Mouse (Mus musculus): Measurements from ENCODE around the gene Egfl6.

Gene Egfl6

GRCm38 (mm10) chrX:166584947-166585824 lies at the start of gene Egfl6:
Egfl6 (minus strand) TSS chrX:166585720.
- peak; percentile 37 for DNase-seq

DNA sequence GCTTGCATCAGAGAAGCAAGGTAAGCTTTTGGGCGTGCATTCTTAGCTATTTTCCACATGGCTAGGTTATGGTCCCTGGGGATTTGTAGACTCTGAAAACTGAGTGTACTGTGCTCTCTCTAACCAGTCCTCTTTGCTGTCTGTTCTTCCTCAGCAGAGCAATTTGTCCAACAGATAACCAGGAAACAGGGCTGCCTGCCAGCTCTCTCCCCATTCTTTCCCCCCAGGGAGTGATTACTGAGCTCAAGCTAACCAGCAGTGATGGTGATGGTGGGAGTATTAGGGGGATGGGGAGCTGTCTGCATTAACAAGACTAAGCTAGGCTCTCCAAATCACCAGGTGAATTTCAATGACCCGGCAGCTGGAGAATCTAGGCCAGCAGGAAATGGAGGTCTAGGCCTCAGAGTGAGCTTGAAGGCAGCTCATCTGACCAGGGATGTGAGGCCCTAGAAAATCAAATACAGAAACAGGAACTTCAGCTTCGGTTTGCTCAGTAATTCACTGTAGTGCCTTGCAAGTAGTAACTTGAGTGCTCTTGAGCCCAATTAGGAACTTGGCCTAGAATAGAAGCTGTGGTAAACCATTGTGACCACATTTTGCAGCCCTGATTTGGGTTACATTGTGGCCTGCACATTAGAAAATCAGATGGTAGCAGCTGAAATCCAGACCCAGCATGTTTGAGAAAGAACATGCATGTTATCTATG lies 41.5 kb upstream of the Egfl6 start:
- no peak for DNase-seq

- no peak for DNase-seq
These were observed 40.7 kb upstream of the Egfl6 start for GRCm38 (mm10) chrX:166626174-166626573.

- no peak for DNase-seq
These were observed 37.7 kb upstream of the Egfl6 start for GRCm38 (mm10) chrX:166623176-166623575.

- no peak for DNase-seq
These were observed 36.2 kb upstream of the Egfl6 start for GRCm38 (mm10) chrX:166621560-166622301.

- DNase-seq = no peak
These were observed 35.4 kb upstream of the Egfl6 start for GRCm38 (mm10) chrX:166620900-166621299.

GRCm38 (mm10) chrX:166619084-166619483 lies 33.6 kb upstream of the Egfl6 start:
- DNase-seq = no peak

DNA sequence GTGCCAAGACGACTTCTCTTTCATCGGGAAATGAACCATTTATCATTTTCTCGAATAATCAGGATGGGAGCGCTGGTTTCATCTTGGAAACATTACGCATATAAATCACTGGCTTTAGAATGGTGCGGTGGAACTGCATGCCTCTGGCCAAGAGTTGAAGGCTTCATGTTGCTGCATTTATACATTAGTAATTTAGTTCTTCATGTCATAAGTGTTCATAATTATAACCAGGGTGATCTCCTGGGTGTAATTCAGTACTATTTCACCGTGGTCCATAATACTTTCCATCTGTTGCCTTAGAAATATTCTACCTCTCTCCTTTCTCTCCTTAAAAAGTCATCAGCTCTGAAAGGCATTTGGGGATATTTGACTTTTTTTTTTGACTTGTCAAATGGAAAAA lies 29.7 kb upstream of the Egfl6 start:
- DNase-seq = no peak

DNA sequence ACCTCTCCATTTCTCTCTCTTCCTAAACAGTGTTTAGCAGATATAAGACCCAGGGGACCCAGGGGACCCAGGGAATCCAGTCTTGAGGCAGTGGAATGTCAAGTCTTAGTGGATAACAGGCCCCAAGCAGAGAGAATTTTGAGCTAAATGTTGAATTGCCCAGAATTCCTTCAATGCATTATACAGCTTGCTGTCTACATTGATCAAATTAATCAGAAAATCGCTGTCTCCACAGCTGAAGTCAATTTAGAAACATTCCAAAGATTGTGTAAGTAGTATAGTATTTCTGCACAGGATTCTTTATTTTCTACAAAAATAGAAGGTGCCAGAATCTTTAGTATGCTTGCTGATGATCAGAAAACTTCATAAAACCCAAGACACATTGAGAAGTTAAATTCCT lies 9.4 kb downstream of the Egfl6 start:
- DNase-seq = no peak

- DNase-seq = no peak
These were observed 19.5 kb downstream of the Egfl6 start for GRCm38 (mm10) chrX:166565983-166566382.

DNA sequence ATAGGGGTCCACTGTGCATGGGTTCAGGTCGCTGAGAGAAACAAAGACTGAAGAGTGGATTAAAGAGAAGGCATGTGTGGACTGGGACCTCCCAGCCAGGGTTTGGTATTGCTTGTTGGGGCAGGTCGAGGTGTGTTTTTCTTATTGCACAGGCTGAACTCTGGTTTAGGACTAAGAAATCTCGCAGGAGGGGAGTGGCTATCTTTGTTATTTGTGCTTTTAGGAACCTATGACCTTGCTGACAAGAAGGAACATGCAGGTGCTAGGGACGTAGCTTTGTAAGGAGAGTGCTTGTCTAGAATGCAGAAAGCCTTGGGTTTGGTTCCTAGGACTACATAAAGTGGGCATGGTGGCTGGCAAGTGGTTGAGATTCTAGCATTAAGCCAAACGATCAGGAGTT lies 20.1 kb downstream of the Egfl6 start:
- DNase-seq = no peak

- no peak for DNase-seq
These were observed 20.6 kb downstream of the Egfl6 start for GRCm38 (mm10) chrX:166564900-166565299.

DNA sequence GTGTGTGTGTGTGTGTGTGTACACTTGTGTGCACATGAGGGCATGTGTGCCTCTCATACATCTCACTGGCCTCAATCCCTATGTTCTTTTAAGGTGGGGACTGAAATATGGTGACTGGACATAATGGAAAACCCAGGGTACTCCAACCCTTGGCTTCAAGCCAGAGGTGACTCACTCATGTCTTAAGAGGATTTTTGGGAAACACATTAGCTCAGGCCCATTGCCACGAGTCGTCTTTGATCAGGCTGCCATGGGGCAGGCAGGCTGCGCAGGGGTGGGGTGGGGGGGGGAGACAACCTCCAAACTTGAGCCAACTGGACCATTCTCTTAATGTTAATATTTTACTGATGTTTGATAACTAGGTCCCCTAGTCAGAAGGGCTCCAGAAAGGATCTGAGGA lies 26.2 kb downstream of the Egfl6 start:
- DNase-seq = no peak

GRCm38 (mm10) chrX:166552355-166552754 lies 33.2 kb downstream of the Egfl6 start:
- no peak for DNase-seq

DNA sequence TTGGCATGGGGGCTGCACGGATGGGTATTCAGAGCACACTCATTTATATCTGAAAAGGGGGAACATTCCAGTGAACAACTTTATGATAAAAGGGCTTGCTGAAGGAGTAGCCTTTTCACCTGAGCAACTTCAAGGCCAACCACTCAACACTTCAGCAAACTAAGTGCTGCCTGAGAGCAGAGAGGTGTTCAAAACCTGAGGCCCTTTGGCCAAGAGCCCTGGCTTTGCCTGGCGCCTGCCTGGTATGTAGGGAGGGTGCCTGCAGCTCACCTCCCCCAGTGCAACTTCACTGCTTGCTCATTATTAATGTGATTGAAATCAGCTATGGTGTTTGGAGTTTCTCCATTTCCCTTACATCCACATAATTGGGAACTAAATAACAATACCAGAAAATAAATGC lies 39.0 kb downstream of the Egfl6 start:
- no peak for DNase-seq

- DNase-seq = no peak
These were observed 50.4 kb downstream of the Egfl6 start for GRCm38 (mm10) chrX:166535138-166535537.

GRCm38 (mm10) chrX:166533432-166533831 lies 52.1 kb downstream of the Egfl6 start:
- no peak for DNase-seq

- DNase-seq = no peak
These were observed 53.8 kb downstream of the Egfl6 start for GRCm38 (mm10) chrX:166531671-166532070.

DNA sequence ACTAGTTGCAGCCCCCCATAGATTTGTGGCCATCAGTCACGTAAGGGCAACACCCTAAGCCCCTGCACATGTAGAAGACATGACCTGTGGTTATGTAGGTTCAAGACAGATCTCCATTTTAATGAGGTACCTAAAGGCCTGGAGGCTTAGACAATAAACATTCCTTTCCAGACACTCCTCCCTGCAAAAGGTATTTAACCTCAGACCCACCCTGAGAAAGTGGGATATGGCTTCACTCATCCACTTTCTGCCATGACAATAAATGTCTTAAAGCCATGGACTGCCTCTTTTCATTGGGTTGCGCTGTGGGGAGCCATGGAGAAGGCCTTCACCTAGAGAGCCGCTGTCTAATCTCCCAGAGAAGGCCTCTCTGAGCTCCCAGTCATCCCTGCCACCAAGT lies 57.4 kb downstream of the Egfl6 start:
- DNase-seq = no peak

GRCm38 (mm10) chrX:166525637-166526315 lies 59.7 kb downstream of the Egfl6 start:
- no peak for DNase-seq

GRCm38 (mm10) chrX:166520782-166521181 lies 64.7 kb downstream of the Egfl6 start:
- no peak for DNase-seq

GRCm38 (mm10) chrX:166518345-166518744 lies 67.2 kb downstream of the Egfl6 start, which contains the start of gene Tceanc:
Tceanc (minus strand) TSS chrX:166518567.
- DNase-seq = no peak

DNA sequence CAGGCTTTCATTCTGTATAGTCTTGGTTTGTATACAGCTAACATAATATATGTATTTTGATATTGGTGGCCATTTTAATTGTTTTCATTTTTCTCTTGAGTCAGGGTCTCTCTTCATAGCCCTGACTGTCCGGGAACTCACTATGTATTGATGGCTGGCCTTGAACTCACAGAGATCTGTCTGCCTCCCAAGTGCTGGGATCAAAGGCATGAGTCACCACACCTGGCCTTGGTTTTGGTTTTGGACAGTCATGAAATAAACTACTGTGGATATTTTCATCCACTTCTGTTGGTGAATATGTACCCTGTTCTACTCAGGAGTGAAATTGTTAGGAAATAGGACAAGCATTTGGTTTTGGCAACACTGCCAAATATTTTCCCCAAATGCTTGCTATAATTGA lies 68.9 kb downstream of the Egfl6 start:
- DNase-seq = no peak

Measured in thymus, postnatal 25 days (tissue).